Mouse (Mus musculus): ENCODE data around the gene Aff1.

Gene Aff1

DNA sequence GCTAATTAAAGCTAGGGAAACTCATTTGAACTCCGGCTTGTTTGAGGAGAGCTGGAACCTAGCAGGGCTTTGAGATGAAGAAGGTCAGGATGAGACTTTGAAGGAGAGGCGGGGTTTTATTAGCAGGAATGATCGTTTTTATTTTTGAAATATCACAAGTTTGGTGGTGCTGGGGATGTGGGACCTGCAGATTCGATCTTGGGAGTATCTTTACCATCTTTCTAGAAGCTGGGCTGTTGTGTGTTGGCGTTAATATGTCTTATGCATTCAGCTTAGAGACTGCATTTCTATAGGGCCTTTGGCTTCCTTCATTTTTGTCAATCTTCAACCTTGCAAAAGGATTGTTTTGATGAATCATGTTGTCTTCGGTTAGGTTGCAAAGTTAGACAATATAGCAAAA, 1.9 kb downstream of the Aff1 start:
- DNase-seq, result no peak

DNA sequence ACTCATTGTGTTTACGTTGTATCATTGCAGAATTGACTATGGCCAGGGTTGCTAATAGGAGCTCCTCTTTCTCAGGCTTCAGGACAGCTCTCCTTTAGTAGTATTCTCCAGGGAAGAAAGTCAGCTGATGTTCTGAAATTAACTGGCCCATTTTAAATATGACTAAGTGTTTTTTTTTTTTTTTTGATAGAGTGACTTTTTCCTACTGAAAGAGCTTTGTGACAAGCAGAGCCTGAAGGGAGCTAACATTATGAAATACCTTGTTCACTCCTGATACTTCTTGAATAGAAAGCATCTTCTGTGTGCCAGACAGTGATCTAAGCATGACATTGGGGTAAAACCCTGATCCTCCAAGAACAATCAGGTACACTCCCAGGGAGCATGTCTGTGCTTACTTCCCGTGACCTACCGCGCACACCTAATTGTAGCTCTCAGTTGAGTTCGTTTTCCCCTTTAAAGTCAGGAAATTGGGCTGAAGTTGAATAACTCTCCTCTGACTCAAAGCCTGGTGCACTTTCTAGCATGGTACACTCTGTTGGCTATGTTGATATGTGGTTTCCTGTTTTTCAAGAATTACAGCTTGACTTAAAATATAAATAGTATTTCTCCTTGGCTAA, 5.8 kb downstream of the Aff1 start:
- no peak for DNase-seq

DNA sequence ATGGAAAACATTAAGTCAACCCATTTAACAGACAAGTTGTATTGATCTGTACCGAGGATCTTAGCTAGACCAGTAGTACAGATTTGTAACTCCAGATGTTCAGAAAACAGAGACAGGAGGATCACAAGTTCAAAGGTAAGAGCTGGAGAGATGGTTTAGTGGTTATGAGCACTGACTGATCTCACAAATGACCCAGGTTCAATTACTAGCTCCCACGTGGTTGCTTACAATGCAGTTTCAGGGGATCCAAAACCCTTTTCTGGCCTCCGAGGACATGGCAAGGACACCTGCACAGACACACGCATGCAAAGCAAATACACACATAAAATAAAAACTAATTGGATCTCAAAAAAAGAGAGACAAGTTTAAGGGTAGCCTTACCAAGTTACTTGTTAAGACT, 6.4 kb downstream of the Aff1 start:
- no peak for DNase-seq

DNA sequence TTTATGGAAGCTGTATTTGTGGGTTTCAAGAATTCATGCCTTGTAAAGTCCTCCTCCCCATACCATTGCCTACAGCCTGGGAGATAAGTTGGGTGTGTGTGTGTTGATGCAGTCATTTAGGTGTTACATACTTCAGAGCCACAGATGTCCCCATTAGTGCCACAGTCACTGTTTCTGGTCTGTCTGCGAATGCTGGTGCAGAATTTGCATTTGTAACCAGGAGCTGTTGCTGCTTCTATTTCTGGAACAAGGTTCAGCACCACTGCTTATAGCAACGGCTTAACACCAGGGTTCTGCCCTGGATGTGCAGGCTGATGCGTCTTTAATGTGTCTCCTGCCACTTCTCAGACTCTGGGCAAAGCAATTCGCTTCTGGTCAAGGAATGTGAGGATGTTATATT, 7.4 kb downstream of the Aff1 start:
- DNase-seq, result no peak

DNA sequence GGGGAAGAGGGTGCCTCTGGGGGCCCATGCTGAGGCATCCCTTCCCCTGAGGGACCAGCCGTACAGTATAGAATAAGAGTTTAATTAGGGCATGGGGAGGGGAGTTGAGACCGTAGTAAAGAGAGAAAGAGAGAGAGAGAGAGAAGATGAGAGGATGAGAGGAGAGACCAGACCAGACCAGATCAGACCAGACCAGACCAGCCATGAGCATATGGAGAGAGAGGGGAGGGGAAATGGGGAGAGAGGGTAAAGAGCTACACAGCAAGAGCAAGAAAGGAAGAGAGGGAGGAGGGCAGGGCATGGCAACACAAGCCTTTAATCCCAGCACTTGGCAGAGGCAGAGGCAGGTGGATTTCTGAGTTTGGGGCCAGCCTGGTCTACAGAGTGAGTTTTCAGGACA, 8.5 kb downstream of the Aff1 start:
- no peak for DNase-seq

DNA sequence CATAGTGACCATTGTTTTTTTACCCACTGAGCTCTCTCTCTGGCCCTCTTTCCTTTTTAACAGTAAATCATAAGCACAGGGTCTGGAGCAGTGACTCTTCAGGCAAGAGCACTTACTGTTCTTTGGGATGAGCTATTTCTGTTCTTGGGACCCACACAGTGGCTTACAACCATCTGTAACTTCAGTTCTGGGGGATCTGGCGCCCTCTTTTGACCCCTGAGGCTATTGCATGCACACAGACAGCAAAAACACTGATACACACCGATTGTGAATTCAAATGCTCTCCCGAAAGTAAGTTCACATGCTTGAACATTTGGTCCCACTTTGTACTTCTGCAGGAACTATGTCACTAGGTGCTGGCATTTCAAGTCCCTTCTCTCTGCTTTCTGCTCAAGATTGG, 9.3 kb downstream of the Aff1 start:
- no peak for DNase-seq

DNA sequence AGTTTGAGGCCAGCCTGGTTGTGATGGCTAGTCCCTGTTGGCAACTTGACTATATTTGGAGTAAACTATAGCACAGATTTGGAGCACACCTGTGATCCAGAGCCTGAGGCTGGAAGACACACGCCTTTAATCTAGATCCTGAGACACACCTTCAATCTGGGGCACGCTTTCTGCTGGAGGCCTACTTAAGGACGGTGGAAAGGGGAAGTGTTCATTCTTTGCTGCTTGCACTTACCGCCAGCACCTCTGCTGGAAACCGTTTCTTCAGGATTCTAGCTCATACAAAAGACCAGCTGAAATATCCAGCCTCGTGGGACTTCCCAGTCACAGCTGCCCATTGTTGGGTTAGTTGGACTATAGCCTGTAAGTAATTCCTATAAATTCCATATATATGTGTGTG, 10.4 kb downstream of the Aff1 start:
- no peak for DNase-seq

DNA sequence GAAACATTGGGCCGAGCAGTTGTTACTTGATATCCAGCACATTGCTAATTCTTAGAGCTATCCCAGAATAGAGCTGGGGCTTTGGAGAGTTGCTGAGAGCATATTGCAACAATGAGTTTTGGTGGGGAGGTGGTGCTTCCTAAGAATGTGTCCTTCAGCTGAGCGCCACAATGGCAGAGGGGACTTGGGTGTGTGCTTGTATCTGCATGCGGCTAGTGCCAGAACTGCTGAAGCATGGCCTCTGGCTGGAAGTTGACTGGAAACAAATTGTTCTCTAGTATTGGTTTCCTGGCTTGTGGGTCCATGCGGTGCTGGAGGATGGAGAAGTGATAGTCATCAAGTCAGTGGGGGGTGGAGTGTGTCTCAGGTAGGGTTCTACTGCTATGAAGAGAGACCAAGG, 13.2 kb downstream of the Aff1 start:
- no peak for DNase-seq

DNA sequence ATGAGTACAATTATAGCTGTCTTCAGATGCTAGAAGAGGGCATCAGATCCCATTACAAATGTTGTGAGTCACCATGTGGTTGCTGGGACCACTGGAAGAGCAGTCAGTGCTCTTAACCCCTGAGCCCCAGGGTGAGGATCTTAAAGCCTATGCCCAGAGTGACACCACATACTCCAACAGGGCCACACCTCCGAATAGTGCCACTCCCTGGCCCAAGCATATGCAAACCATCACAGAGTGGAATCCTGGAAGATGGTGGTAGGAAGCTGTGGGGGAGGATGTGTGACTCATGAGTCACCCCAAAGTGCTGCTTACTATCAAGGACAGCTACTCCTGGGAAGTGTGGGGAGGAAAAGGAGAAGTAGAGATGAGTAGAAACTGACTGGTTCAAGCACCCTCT, 13.7 kb downstream of the Aff1 start:
- no peak for DNase-seq

DNA sequence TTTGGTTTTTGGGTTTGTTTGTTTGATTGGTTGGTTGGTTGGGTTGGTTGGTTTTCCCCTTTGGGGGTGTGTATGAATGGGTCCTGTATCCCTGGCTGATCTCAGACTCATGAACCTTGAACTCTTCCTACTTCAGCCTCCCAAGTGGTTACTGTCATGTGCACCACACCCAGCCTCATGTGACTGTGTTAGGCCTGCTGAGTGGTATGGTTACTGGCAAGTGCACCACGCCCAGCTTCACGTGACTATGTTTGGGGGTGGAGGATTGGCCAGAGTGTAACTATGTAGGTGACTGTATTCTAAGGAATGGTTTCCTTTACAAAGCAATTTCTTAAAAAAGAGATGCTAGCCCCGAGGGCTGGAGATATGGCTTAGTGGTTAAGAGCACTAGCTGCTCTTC, 16.9 kb downstream of the Aff1 start:
- no peak for DNase-seq

DNA sequence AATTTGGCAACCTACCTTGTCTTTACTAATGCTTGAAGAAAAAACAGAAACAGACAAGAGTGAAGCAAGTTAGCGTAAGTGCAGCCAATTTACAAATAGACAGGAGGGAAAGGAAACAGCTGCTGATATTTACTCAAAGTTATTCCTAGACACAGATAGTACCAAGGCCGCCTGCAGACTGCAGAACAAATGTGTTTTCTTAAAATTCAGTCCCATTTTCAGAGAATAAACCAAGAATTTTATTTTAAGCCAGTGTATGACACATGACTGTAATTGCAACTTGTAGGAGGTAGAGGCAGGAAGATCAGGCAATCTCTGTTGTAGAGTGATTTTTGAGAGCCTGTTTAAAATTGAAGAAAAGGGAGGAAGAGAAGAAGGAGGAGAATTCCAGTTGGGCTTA, 19.7 kb downstream of the Aff1 start:
- DNase-seq, result no peak

DNA sequence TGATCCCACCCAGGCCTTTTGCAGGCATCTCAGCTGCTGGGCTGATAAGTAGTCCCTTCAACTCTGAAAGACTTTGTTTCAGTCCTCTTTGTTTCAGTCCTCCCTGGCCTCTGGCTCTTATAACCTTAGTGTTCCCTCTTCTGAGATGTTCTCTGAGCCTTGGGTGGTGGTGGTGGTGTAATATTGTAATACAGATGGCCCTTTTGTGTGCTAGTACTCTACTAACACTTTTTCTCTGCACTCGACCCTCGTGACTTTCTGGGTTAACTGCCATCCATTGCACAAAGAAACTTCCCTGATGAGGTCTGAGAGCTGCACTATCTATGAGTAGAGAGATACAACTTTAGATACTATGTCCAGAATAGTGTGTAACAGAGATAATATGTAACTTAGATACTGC, 21.2 kb downstream of the Aff1 start:
- no peak for DNase-seq

DNA sequence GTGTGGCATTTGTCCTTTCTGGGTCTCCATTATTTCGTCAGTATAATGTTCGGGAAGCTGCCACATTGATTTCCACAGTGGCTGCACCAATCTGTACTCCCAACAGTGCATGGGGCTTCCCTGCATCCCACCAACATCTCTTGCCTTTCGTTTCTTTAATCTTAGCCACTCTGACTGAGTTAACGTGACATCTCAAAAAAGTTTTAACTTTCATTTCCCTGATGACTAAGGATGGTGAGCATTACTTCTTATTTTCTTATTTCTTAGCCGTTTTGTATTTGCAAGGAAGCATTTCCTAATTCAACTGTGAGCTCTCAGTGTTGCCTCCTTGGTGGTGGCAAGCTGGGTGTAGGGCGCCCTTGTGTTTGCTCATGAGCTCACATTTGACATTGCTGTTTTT, 22.8 kb downstream of the Aff1 start:
- no peak for DNase-seq

DNA sequence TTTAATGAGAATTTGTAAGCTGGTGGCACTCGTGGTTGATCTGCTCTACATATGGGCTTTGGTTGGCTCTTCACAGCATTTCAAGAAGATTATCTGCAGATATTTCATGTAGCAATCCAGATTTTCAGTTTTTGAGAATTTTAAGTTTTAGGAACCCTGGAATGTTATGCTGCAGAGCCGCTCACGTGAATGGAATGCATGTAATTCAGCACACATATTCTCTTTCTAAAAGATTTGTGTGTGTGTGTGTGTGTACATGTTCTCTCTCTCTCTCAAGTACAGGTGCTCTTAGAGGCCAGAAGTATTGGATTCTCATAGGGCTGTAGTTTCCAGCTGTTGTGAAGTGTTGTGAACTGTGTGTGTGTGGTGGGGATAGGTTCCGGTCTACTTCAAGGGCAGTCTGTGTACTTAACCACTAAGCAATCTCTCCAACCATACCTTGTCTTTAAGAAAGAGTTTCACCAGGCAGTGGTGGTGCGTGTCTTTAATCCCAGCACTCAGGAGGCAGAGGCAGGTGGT, 24.7 kb downstream of the Aff1 start:
- no peak for DNase-seq

DNA sequence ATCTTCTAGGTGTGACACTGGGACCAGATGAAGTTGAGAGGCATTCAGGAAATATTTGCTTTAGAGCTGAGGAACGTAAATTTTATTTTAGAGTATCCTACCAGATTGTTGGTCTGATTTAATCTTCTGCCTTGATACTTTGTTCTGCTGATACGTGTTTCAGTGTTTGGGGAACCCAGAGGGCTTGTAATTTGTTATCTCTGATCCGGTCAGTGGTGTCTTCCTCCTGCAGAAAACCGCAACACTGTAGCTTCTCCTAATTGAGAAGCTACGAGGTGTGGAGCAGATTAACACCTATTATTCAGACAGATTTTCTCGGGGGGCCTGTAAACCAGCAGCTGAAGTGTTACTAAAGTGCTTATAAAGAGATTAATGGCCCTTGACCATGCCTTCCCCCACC, 27.0 kb downstream of the Aff1 start:
- DNase-seq, result no peak

DNA sequence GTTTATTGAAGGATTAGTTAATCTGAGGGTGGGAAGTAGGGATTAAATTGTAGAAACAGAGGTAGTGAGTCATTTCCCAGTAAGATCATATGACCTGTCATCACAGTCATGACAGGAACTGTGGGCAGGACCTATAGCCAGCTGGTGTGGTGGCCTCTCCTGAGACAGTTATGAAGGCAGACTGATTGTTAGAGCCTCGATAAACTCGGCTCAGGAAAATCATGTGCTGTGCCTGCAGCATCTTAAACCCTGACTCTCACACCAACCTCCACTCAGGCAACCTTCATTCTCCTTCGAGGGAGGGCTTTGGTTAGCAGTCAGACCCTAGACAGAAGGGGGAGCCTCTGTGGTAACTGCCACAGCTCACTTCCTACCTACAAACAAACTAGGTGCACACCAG, 27.7 kb downstream of the Aff1 start:
- no peak for DNase-seq

DNA sequence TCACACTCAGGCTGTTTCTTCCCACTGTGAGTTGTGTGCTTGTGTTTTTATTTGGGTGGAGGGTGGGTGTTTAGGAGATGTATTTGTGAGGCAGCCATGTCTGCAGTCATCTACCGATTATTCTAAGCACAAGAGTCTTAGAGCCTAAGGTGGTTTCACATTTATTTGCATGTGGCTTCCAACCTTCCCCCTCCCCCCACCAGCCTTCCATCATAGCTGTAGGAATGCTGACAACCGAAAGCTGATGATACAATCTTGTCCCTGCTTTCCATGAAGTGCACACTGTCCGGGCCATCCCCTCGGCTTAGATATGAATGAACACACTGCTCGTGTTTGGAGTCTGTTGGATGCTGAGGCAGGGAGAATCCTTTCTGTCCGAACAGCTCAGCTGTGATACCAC, 28.8 kb downstream of the Aff1 start:
- DNase-seq, result no peak

DNA sequence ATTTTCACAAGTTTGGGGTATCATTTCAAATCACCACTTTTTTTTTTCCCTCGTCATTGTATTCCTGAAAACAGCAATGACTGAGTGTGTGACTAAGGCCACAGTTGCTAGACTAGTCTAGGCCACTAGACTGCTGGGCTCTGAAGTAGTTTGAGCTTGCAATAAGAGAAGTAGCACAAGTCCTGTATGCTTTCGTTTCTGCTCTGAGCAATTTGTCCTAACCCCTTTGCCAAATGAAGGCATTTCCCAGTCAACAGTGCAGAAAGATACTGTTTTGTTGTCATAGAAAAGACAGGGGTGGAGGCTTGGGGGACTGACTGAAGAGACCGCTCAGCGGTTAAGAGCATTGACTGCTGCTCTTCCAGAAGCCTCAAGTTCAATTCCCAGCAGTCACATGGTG, 29.3 kb downstream of the Aff1 start:
- DNase-seq, result no peak

DNA sequence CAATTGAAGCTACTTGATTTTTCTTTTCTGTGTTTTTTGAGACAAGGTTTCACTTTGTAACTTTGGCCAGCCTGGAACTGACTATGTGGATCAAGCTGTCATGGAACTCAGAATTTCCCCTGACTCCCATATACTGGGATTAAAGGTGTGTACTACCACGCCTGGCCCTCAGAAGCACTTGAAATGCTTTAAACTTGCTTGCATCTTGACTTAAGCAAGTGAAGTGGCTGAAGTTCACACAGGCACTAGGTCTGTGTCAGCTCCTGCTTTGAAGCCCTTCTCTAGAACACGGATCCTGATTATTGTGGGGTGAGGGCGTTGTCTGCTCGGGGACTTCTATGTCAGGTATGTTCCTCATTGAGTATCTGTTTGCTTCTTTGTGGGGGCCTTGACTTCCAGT, 30.5 kb downstream of the Aff1 start:
- no peak for DNase-seq

DNA sequence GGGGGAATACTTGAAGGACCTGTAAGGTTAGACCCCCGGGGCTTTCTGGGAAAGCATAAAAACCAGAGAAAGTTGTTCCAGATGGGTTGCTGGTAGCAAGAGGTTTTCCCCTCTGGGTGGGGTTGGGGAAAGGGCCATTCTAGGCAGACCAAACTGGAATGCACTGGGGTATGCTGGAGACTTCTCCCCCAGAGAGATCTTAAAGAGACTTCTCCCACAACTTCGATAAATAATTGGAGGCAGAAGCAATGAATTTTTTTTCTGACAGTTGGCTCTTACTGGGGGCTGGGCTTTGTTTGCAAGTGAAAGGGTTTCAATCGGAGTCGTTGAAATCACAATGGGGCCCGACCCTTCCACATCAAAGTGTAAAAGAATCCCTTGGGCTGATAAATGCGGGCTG, 32.2 kb downstream of the Aff1 start:
- DNase-seq, result no peak

DNA sequence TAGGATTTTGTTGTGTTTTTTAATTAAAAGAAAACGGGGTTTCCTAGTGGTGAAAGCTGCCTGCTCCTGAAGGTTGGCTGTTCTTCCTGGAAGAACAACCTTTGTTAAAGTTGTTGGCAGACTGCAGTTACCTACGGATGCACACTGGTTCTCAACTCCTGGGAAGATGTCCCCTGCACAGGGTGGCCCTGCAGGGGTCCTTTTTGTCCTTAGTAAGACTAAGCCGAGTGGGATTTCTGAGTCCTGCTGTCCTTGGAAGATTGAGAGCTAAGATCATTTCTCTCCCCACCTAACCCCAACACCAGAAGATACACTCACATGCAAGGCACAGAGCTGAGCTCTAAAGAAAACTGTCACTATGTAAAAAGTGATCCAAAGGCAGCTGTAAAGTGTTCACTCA, 32.6 kb downstream of the Aff1 start:
- DNase-seq, result no peak

DNA sequence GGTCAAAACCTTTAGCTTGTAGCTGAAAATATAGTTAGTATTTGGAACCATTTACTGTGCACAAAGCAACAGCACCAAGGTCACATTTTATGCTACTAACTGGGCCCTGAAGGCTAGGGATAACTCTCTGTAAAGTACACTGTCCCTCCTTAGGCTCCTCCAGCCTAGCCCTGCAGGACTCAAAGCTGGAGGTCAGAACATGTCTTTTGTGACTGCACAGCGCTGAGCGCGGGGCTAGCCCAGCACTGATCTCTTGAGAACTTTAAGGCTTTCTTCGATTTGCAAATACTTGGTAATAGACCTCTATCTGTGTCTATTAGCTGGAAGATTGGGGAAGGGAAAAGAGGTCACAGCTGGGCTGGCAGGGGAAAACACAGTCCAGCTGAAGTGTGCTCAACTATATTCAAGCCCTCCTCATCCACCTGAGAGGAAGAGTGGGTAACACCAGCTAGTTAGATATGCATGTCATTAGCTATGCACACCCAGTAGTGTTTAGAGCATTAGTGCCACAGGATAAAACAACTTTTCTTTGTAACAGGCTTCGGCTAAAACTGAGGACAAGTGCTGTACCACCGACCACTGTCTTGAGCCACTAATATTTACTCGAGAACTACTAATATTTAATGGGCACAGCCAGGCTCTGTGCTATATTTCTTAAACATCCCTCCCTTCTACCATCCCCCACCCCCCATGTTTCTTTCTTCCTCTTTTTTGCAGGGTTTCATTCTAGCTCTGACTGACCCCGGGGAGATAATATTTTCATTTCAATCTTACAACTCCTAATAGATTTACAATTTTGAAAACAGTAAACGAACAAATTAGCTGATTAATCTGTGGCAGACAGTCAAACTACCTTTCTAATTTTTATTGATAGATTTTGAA, 33.3 kb downstream of the Aff1 start:
- no peak for DNase-seq

DNA sequence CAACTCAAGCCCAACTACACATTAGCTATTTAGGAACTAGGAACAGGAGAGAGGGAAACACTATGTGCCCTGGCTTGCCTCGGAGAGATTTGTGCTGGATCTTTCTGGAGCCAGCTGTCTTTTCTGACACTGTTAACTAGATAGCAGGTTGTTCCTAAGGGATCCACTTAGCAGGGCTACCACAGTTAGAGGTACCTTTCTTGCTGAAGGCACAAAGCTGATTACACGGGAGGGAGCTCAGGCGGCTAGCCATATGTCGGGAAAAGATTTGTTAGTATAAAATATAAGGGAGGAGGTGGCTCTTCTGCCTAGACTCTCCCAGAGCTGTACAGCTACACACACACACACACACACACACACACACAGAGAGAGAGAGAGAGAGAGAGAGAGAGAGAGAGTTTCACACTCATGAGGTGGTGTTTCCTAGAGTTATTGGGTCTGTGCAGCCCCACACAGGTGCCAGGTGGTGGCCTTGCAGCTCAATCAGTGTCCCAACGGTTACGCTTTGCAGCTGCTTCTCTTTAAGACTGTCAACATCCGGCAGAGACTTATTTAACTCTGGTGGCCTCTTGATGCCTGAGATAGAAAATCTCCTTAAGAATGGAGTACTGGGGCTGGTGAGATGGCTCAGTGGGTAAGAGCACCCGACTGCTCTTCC, 34.2 kb downstream of the Aff1 start:
- no peak for DNase-seq

DNA sequence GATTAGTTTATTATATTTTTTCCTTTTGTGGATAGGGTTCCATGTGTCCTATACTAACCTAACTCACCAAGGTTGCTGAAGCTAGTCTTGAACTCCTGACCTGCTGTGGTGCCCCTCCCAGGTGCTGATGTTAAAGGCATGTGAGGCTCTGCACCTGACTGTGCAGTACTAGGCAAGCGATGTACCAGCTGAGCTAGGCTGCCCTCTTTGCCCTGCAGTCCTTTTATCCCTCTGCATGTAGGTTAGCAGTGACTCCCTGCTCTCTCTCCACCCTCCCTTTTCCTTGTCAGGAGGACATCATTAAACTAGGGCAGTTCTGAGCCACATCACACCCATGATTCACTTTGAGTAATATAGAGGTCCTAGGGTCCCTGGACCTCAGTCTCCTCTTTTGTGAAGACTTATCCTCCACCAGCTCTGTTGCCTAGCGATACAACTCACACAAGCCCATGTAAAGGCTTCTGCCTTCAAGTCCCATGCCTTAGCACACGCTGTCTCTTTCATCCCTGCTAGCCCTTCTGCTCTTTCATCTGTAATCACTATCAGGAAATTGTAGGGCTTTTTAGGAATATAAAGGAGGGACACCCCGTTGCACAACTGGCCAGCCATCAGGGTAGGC, 35.7 kb downstream of the Aff1 start:
- no peak for DNase-seq

Data from cerebellum, adult 18-20 months (tissue).